Mouse (Mus musculus) left cerebral cortex, postnatal 14 days (tissue): ENCODE measurements at regions not wholly inside any gene's neighbourhood (a gene's known extent, or its start where the extent isn't known, plus 50 kb on each side); places are given as distances from the start of the nearest gene placed in this dataset.

Experiments
- DNase-seq, 2 experiments: peaks; one replicate each; pipeline ENCODE4 v3.0.0; 2021 to 2022; ENCODE audit warnings: low spot score in 2 of 2, mixed read lengths in 1 of 2
- intact Hi-C: fragments of 180-260 bp; cut with DNase I; formaldehyde crosslinking; loops from one replicate; pipeline ENCODE4 v1.15.1; 2025

DNA sequence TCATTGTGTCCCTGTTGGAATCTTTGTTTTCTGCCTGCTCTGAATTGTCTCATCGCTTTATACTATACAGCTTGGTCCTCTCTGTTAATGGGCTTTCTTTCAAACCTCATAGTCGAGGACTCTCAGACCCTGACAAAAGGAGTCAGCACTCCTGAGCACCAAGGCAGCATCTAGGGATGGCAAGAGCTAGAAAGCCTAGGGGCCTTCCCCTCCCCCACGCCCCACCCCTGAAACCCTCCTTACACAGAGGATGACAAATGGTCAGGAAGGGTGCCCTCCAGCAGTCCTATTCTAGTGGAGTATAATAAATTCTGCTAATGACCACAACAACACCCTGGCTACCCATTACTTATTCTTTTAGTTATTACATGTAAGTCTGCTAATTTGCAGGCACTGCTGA, 74.4 kb downstream of the Tbx19 start:
- no peak for DNase-seq
- intact Hi-C loops: no loop called here

DNA sequence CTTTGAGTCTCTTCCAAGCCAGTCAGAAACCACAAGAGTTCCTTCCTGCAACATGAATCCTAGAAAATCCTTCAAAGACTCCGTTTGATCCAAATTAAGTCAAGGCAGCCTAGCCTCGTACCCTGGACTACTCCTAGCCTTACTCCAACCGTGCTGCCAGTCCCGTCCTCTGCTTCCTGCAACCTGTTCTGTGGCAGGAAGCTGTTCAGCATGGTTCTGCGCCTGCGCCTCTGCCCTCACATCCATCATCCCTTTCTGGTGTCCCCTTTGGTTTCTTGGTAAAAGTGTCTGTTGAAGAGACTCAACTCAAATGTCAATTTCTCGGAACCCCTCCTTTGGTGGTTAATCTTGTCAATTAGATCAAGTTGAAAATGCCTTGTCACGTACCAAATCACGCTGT, 75.8 kb downstream of the Tbx19 start:
- no peak for DNase-seq
- intact Hi-C loops: no loop called here

DNA sequence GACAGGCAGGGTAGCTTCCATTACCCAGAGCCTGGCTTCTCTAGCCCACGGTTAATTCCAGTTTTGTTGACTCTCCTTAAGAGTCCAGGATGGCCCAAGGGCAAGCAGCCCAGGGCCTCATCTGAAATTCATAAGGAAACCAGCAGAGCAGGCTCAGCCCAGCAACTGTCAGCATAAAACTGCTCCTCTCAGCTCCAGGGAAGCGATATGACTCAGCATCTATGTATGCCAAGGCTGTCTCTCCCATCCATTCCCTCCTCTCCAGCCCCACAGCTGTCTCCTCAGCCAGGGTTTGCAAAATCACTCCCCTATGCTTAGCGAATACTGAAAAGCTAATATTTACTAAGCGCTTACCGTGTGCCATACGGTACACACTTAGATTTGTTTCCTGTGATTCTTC, 76.4 kb downstream of the Tbx19 start:
- intact Hi-C loops: no loop called here
- DNase-seq: peak; percentile 62 to 78

DNA sequence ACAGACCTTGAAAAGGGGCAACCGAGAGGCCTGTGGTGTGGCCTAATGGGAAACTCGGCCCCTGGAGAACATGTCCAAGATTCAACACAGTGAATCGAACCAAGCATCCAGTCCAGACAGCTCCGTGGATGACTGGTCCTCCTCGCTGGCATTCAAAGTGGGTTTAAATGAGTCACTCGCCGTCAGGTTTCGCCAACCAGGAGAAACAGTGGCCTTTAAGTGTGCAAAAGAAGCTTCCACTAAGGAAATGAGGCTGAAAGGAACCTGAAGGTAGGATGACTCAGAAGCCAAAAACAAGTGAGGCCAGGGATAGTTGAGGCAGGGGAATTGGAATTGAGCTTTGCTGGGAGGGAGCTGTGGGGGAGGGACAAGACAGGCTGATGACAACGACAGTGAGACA, 80.2 kb downstream of the Tbx19 start:
- DNase-seq: no peak

DNA sequence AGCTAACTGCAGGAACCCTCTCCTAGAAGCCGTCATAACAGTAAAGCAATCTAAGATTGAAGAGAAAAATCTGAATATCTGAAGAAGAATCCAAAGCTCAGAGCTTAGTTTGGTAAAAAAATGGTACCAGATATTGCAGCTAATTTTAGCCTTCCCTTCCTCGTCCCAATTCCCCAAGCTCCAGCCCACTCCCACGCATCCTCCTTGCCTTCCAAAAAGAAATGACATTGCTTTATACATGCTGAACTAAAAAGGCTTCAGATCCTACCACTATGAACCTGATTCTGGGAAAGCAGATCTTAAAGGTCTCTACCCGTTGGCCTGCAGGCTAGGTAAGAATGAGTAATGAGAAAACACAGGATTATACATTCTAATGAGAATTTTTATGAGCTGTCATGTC, 83.3 kb downstream of the Tbx19 start:
- intact Hi-C loops: loop anchor here (2.0 kb wide), 1 partner anchor 37 kb away; no protein-coding TSS in a partner anchor
- peak; percentile 41 to 50 for DNase-seq

More for the DNA sequence above, 80.2 kb downstream of the Tbx19 start:
- intact Hi-C loops: no loop called here

GRCm38 (mm10) chr1:165075301-165076082, 85.1 kb downstream of the Tbx19 start:
- DNase-seq: peak; percentile 84 to 92
- intact Hi-C loops: loop anchor here (2.0 kb wide), 1 partner anchor 39 kb away; no protein-coding TSS in a partner anchor

DNA sequence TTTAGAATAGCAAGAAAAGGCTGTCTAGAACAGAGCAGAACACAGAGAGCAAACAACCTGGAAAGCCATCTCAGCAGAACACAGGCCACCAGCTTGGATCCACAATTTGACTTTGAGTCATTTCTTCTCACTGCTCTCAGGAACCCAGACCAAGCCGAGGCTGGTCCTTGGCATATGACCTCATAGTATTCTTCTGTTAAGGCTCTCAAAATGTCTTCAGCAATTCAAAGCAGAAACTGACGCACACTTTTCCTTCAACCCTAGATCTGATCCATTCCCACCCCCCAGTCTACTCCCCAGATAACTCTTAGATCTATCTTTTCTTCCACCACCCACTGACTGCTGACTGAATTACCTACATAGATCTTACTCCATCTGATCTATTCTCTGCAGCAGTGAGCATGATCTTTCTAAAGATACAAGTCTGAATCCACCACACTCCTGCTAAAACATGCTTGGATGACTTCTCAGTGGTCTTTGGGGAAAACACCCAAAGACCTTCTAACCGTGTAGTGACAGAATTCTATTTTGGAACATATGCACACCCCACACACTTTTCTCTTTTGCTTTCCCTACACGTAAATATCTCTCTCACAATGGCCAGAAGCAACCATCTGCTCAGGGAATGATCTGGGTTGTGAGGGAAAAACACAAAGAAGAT, 88.6 kb downstream of the Tbx19 start:
- intact Hi-C loops: no loop called here
- no peak for DNase-seq

DNA sequence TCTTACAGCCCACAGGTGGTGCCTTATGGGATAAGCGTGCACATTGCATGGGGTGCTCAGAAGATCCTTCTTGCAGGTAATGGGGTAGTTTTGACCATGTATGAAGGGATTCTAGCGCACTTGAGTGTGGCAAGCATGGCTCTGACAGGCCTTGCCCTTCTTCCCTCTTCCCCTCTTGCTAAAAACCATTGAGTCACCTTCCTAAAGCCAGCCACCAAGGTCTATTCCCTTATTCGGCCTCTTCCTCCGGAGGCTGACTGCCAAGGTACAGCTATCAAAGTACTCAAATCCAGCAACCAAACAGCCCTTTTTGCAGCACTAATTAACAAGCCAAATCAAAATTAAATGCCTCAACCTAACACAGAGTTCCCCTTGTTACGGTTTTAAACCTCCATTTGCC, 95.6 kb downstream of the Tbx19 start:
- intact Hi-C loops: no loop called here
- no peak for DNase-seq

GRCm38 (mm10) chr1:165062813-165063492, 97.6 kb downstream of the Tbx19 start:
- no peak for DNase-seq
- intact Hi-C loops: no loop called here

- DNase-seq: no peak
- intact Hi-C loops: no loop called here
Measured at GRCm38 (mm10) chr1:165061420-165061819, 99.2 kb downstream of the Tbx19 start.

DNA sequence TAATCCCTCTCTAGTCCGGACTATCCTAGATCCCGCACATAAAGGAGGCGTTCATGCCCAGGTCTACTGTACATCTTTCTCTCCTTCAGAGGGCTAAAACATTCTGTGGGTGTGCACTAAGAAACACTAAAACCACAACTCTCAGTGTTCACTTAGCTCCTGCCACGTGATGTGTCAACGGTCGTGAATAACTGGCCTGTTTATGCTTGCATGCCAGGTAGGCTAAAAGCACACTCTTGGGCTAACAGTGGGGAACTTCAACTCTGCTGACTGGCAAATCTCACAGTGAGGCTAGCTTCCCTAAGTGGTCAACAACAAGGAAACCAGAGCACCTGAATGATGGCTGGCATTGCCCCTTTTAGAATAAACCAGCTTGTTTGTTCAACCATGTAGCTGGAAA, 106.3 kb downstream of the Tbx19 start:
- intact Hi-C loops: no loop called here

GRCm38 (mm10) chr1:165051294-165051693, 109.3 kb downstream of the Tbx19 start:
- intact Hi-C loops: no loop called here
- DNase-seq: no peak

More for the DNA sequence above, 106.3 kb downstream of the Tbx19 start:
- no peak for DNase-seq

DNA sequence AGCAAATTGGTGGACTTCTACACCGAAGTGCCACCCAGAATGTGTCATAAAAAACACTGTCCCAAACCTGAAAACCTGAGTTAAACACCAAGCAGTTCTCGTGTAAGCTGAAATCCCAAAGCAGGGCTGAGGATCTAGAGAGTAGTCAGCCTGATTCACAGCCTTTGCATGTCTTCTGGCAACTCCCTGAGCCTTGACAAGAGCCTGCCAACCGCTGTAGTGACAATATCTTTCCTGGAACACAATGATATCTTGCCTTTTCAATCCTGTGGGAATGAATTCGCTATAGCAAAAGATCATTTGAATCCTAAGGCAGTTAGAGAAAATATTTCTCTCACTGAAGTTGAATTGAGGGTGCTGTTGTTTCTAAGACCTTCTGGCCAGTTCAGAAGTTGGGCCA, 110.4 kb downstream of the Tbx19 start:
- peak in 1 of 2 experiments; percentile 22 for DNase-seq
- intact Hi-C loops: no loop called here

DNA sequence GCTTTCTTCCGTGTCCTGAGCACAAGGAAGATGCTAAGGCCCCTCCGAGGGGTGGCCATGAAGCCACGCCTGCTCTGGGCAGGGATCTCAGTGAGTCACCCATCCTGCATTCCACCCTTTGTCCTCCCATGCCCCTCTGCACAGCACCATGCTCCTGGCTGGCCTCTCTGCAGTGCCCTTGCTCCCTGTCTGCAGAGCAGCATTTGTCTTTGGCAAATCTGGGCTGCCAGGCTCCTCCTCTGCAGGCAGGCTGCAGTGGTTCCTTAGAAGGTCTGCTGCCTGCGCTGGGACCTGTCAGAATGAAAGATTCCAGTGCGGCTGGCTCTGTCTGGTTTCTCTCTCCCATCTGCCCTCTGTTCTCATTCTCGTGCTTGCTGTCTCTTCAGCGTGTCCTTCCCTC, 111.3 kb upstream of the Xcl1 start:
- peak; percentile 43 to 83 for DNase-seq
- intact Hi-C loops: loop anchor here (10.0 kb wide), 1 partner anchor 732 kb away; no protein-coding TSS in a partner anchor

GRCm38 (mm10) chr1:165046056-165046455, 110.7 kb upstream of the Xcl1 start:
- intact Hi-C loops: loop anchor here (10.0 kb wide), 1 partner anchor 731 kb away; no protein-coding TSS in a partner anchor
- peak in 1 of 2 experiments; percentile 15 for DNase-seq

DNA sequence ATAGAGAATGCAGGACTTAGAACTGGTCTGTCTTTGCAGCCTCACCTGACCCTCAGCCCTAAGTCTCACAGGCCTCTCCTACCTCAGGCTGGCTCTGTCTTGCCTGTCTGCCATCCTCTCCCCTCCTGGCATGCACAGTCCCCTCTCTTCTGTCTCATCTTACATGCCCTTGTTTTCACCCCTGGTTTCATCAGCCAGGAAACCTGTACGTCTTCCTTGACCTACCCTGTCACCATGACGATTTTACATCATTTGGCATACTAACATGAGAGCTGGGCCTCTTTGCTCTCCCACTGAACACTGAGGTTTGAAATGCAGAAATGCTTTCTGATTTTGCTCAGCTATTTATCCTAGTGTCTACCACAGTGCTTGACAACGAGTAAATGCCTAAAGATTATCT, 108.0 kb upstream of the Xcl1 start:
- intact Hi-C loops: loop anchor here (5.0 to 10.0 kb wide), 2 partner anchors 586 to 729 kb away; partner anchors contain the start of gene Atp1b1
- DNase-seq: no peak

- peak; percentile 61 to 75 for DNase-seq
- intact Hi-C loops: loop anchor here (5.0 to 10.0 kb wide), 2 partner anchors 585 to 727 kb away; partner anchors contain the start of gene Atp1b1
Measured at GRCm38 (mm10) chr1:165042105-165042504, 106.8 kb upstream of the Xcl1 start.

DNA sequence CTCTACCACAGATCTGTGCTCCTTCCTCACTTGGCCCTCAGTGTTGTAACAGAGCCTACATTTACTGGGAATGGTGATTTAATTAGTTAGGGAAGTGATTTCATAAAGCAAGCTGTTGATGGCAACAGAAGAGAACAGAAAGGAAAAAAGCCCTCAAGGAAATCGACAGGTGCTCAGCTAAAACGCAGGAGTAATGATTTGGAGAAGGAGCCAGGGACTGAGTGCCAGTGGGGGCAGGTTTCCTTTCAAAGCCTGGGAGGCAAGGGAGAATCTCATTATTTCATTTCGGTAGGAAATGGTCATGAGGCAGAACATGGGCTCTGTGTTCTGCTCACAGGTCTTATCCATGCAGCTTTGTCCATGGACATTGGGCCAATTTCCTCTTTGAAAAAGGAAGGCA, 101.3 kb upstream of the Xcl1 start:
- intact Hi-C loops: loop anchor here (5.0 to 10.0 kb wide), 2 partner anchors 76 to 142 kb away; no protein-coding TSS in a partner anchor
- no peak for DNase-seq

- intact Hi-C loops: loop anchor here (5.0 to 10.0 kb wide), 2 partner anchors 77 to 141 kb away; no protein-coding TSS in a partner anchor
- peak; percentile 68 to 74 for DNase-seq
Measured at GRCm38 (mm10) chr1:165035618-165036017, 100.3 kb upstream of the Xcl1 start.
